Mouse (Mus musculus) telencephalon, adult 2 months (tissue): ENCODE measurements around the gene Tspan9.

Experiments used
- DNase-seq: peaks from one replicate; pipeline ENCODE4 v3.0.0-alpha.2; 2011; ENCODE audit warnings: low read depth, low spot score

The Tspan9 gene

DNA sequence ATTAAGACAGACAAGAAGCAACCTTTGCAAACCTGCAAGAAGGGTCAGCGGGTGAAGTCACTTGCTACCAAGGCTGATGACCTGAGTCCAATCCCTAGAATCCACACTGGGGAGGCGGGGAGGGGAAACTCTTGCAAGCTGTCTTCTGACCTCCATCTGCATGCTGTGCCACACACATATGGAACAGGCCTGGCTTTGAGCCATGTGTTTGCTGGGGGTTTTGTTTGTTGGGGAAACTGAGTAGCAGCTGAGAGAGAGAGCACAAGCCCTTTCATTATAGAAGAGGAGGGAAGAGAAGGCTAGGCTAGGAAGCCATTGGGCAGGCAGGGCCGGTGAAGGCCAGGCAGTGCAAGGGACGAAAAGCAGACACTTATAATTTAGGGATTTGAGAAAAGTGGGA is 123.3 kb downstream of the Tspan9 start:
- DNase-seq = no peak

DNA sequence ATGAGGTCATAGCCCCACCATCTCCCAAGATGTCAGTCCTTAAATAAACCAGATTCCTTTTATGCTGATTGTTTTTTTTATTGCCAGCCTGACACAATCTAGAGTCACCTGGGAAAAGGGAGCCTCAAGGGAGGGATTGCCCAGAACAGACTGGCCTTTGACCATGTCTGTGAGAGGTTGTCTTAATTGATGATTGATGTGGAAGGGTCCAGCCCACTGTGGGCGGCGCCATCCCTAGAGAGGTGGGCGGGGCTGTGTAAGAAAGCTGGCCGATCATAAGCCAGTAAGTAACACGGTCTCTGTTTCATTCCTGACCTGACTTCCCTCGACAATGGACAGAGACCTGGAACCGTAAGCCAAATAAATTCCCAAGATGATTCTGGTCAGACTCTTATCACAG is 124.3 kb downstream of the Tspan9 start:
- no peak for DNase-seq

DNA sequence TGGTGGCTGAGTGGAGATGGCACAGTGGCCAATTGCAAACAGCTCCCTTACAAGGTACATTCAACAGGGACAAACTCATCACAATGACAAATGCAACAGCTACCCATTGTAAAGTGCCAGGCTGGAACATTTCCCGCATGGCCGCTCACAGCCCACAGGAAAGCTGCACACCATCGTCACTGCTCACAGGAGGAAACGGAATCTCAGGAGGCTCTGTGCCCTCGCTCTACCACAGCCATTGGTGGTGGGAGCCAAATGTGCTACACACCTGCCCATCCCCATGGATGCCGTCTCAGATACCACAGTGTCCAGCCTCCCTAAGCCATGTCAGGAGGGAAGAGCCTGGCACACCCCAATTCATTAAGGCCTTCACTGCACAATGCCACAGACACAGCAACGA is 128.1 kb downstream of the Tspan9 start:
- DNase-seq = no peak

DNA sequence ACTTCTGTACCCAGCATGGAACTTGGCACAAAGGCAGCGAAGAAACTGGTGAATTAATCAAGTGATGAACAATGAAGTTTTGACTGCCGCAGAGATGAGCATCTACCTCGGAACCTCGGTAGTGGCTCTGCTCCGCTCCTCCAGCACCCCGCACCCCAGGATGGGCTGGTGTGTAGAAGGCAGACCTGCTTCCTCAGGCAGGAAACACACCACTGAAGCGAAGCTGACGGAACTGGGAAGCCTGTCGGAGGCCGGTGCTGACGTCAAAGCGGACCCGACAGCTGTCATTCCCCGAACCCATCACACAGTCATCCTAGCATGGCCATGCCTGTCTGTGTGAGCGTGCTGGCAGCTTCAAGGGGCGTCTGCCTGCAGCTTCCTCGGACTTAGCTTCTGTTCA is 131.6 kb downstream of the Tspan9 start:
- DNase-seq = no peak

DNA sequence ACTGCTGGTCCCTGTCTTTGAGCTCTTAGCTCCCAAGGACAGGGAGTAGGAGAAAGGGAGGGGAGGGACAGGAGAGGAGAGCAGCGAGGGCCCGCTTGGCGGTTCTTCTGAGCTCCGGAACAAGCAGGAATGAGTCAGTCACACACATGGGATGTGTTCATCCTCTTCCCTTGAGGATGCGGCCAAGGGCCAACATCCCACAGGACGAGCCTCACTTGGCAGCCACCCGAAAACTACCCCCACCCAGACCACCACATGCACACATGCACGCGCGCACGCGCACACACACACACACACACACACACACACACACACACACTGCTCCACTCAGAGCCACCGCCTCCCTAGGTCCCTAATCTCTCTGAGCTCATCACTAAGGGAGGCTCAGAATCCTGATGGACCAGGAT is 132.3 kb downstream of the Tspan9 start:
- no peak for DNase-seq

DNA sequence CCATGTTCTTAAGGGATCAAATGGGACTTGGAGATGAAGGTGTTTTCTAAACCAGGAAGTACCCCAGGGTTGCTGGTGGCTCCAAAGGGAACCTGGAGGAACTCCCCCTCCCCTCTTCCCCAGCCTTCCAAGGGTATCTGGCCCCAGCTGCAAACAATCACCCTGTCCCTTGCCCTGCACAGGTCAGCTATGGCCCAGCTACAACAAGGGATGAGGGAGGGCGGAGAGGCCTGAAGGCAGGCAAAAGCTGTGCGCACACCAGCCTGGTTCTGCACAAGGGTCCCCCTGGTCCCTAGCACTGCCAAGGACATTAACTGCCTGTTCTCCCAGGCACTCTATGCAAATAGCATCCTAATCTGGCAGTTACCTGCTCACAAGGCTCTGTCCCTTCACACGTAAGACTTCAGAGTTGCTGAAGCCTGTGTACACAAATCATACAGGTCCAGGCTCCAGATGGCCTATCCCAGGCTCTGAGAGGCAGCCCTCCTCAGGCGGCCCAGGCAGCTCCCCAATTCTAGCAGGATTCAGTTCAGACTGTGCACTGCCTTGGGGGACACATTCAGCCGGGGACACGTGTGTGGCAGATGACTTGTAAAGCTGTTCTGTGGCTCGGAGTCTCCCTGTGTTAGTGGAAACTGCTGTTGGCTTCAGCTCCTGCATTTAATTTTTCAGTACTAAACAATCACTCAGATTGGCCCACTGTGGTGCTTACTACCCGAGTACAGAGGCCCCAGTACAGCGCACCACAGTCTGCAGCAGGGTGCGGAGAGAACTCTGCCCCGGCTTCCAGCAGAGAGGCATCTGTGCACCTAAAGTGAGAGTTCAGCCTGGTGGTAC is 133.0 kb downstream of the Tspan9 start:
- no peak for DNase-seq

DNA sequence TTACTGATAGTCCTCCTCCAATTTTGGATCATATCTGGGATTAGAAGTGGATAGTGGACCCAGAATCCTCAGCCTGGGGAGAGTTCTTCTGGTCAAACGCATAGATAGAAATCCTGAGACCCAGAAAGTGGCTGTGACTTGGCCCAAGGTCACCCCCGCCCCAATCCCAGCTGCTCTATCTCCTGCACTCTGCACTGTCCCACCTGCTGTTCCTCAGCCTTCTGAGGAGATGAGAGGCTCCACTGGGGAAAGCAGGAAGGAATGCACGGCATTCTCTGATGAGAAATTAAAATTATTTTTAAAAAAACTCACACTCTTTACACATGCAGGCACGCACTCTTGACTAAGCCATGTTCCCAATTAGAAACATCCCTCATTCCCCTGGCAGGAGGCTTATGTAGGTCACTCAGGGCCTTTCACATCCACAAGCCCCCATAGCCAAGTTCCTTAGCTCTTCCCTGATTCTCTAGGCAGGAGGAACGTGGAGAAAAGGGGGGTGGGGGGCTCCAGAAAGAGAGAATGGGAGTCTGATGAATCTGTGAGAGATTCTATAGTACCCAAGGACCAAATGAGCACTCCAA is 135.3 kb downstream of the Tspan9 start:
- no peak for DNase-seq

DNA sequence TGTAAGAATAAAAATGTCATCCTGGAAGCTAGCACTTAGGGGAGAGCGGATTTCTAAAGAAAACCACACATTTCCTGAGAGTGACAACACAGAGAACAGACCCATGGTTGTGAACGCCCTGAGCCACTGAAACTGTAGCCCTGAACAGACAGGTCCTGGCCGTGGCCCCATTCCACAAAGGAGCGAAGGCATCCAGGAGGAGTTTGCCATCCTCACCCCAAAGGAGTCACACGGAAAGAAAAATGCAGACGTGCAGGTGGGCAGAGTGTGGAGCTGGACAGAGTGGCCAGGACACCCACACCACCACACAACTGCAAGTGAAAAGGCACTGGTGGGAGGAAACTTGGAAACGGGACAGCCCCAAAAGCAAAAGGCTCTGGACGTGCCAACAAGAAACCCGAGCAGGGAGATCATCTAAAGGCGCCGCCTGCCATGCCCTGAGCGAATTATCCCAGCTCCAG is 136.1 kb downstream of the Tspan9 start:
- DNase-seq = no peak

DNA sequence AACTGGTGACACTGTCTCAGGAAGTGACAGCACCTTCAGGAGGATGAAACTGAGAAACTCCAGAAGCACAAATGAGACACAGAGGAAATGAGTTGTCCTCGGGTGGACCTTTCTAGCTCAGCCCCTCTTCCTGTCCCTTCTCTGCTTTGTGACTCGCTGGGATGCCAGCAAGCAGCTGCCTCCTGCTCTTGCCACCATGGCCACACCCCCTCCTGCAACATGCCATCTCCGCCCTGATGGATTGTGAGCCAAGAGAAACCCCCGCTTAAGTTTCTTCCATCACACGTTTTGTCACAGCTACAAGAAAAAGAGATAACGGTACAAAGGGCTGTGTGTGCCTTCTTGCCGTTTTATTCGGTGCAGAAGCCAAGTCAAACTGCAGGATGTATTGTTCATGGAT is 137.2 kb downstream of the Tspan9 start:
- no peak for DNase-seq

DNA sequence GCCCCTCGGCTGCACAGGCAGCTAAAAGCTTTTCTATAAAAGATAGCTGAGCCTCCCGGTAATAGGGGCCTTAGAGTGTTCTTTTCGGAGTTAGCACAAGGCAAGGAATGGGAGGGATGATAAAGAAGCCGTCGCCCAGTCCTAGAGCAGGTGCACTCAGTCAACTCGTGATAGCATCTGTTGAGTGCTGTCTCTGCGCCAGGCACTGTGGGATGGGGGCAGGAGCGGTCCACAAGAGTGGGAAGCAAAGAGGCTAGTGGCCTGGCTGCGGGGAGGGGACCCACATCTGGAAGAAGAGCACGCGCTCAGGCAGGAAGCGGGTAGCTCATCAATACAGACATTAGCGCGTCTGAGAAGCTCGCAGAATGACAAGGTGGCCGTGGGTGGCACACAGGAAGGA is 138.8 kb downstream of the Tspan9 start:
- no peak for DNase-seq

DNA sequence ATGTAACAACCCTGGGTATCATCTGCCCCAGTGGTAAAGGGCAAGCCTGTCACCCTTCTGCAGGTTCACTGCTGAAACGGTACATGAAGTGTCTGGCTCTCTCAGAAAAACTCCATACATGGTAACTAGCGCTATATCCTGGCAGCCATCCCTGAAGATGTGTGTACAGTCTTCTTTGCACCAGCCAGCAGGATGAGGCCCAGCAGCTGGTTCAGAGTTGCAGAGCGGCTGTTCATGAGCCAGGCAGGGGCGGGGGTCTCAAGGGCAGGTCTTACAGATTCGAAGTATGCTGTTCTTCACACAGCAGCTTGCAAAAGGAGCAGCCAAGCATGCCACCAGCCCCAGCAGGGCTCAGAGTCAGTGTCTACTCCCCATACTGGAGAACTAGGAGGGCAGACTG is 139.9 kb downstream of the Tspan9 start:
- DNase-seq = no peak

DNA sequence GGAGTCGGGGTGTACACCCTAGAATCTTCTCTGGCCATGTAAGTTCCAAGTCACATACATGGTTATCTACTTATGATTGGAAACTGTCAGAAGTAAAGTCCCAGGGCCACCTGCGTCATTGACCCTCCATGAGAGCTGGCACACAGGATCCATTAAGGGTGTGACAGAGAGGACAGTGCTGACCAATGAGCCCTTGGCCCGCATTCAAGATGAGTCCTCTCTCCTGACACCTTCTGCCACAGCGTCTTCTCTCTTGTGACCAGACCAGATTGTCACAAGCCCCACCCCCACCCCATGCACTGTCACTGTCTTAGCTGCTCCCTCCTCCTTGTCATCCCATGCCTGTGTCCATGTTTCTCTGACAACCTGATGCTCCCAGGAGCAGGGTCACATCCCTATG is 140.7 kb downstream of the Tspan9 start:
- no peak for DNase-seq

DNA sequence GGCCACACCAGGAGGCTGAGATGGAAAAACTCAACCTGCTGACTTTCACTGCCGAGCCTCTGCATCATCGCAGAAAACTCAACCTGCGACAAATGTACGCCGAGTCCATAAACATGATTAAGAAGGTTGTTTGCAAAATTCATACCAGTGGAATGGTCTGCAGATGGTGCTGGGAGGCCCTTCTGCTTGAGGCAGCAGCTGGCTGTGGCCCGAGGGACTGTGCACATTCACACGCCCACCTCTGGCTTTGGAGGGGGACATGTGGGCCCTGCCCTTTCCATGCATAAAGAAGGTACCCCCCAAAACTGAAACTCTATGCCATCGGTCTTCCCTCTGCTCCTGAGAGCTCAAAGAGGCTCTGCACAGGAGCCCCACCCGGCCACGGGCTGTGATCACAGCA is 141.3 kb downstream of the Tspan9 start:
- no peak for DNase-seq

DNA sequence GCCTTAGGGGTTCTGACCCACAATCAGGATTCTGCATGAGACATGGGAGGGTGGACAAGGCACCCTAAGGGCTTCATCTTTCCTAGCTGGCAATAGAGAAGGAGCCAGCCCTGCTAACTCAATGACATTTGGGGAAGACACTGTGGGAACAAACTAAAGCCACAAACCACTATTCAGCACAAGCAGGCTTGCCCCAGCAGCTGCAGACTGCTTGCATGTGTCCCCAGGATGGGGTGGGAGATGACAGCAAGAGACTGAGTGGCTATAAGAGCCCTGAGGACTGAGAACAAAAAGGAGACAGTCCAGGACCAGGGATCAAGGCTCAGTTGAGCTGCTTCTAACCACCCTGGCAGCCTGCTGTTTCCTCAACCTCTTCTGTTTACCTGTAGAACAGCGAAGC is 141.8 kb downstream of the Tspan9 start:
- DNase-seq = no peak

DNA sequence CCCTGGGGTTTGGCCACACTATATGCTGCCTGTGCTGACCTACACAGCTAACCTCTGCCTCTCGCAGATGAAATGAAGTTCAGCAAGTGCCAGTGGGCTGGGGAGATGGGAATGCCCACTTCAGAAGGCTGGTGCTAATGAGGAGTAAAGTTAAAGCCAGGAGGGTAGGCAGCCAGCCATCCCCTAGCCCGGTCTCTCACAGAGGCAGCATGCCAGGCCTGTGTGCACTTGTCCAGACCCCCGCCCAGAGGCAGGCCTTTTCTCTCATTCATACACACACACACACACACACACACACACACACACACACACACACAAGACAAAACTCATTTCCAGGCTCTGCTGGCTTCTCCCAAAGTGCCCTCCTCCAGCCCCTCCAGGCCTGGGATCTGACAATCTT is 142.6 kb downstream of the Tspan9 start:
- no peak for DNase-seq

DNA sequence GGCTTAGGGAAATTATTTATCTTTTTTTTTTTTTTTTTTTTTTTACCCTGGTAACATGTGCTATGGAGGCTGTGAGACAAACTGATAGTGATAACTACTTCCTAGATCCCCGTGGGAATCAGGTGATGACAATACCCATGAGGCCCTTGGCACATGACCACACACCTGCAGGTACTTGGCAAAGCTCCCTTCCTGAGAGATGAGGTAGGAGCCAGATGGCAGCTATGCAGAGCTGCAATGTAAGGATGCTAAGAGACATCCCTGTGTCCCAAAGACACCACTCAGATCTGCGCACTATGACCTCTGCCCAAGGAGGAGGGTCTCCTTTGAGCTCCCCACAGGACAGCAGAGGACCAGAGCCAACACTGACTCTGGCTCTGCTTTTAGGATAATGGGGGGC is 144.3 kb downstream of the Tspan9 start:
- DNase-seq = no peak

DNA sequence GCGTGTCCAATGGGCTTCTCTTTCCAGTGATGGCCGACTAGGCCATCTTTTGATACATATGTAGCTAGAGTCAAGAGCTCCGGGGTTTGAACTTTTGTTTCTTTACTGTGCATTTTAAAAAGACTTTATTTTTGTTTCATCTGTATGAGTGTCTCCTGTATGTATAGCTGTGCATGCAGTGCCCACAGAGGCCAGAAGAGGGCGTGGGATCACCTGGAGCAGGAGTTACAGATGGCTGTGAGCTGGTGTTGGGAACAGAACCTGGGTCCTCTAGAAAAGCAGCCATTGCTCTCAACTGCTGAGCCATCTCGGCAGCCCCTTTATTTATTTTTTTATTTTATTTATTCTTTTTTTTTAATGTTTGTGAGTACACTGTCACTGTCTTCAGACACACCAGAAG is 146.5 kb downstream of the Tspan9 start:
- DNase-seq = no peak

DNA sequence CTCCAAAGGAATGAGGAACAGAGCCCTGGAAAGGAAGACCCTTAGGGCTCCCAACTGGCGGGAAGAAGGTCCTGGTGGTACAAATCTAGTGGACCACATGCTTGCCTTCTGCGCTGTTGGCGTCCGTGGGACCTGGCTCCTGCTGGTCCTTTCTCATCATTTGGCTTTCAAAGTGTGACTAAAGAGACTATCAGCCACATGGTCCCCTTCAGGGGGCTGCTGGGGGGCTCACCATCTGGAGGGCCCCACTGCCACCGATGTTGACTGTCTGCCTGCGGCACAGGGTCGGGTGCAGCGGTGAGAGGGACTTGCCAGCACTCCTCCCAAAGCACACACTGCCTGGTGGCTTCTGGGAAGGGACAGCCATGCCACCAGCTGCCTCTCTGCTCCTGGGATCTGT is 150.4 kb downstream of the Tspan9 start:
- no peak for DNase-seq

DNA sequence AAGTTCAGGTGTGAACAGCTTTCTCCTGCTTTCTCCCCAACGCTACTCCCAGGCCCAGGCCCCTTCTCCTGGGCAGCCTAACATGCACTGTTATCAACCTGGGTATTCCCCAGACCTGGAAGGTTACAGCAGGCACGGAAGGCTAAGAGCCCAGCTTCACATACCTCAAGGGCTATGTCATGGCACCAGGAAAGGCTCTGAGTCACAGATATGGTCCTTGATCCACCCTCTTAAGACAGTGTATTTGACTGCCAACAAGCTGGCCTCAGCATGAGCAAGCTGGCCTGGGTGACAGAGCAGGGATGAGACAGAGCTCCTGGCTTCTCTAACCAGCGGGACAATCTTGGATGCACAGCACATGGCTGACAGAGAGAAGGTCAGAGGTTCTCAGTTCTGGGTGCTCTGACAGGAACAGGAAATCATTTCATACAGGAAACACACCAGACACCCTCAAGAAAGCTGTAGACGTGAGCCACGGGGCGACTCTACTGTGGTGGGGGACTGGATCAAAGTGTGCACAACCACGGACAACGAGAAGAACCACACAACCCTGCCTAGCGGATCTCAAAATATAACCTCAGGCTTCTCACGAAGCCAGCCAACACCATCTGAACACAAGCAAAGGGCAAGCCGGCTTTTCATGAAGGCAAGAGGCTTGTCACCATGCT is 151.8 kb downstream of the Tspan9 start:
- no peak for DNase-seq

DNA sequence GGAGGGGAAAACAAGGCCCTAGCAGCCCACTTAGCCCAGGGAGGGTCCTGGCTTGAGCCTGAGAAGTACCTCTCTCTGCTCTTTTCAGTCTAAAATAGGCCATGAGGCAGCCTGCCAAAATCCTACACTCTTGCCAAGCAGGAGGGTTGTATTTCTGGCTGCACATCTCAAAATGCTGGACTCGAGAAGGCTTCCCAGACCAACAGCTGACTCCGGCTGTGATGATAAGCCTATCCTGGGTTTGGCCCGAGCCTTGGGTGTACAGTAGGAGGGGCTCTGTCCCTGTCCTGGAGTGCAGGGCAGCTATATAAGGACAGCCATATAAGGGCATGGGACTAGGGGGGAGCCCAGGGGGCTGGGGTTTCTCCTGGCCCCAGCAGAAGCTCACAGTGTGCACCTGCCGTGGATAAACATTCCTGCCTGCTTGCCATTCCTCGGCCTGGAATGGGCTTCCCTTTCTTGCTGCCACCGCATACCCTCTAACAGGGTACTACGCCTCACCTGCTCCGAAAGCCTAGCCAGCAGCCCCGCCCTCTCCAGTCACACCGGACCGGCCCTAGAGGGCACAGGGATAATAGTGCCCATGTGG is 153.7 kb downstream of the Tspan9 start:
- peak; percentile 60 for DNase-seq

DNA sequence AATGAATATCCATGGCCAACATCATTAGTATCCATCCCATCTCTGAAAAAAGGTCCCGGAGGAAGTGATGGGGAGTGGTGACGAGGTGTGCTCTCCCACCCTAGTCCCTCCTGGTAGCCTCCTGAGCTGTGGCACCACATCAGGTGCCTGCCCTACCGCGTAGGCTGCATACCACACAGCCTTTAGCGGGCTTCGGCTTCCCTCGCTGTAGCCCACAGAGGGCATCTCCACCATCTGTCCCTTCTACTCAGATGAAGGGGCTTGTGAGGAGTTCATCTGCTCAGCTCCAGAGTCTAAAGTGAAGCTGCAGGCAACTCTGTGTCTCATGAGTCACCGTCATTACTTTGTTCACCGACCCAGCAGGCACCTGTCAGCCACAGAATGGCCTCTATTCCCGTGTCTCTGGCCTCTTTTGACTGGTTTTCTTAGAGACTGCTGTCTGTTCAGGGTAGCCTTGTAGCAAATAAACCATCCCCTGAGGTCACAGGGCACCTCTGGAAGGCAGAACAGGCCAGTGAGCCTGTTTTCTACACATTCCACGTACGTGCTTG is 154.4 kb downstream of the Tspan9 start:
- no peak for DNase-seq

DNA sequence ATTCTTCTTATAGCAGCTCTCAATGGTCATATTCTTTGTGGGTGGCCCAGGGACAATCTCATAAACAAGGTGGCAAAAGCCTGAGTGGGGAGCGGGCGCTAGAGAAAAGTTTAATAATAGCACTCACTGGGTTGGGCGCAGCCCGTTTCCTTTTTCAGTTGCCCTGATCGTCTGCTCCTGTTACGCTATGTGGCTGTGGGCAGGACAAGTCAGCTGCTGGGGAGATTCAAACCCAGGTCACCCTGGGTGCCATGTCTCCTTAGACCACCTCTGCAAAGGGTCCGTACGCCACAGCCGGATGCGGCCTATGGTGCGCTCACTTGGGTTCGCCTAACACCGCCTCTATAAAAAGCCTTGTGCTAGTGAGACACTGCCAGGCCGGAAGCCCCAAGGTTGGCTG is 156.0 kb downstream of the Tspan9 start:
- DNase-seq = no peak
